Mouse (Mus musculus): ENCODE measurements at regions not wholly inside any gene's neighbourhood (a gene's known extent, or its start where the extent isn't known, plus 50 kb on each side); places are given as distances from the start of the nearest gene placed in this dataset.
"Not testable (repeated sequence)": the region's sequence is repeated elsewhere in the genome, so short reads cannot be mapped to it uniquely, and the experiment has no call there.

DNA sequence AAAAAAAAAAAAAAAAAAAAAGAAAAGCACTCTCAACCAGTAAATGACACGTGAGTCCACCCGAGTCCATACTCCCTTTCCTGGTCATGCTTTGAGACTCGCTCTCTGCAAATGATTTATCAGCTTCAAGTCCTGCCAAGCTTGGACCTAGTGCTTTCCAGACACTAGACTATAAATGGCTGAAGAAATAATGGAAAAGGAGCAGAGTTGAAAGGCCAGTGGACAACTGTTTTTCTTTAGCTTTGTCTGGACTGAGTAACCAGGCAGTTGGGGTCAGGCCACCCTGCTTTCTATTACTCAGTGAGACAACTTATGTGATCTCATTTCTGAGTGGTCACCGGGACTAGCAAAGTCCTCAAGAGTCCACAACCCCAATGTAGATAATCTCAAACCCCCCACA, 112.9 kb downstream of the Kcns3 start:
- no peaks in the 10 kb centered on the region for H3K36me3 ChIP-seq (ENCODE audit: insufficient read depth, low read length)
- H3K27me3 ChIP-seq (ENCODE audit: insufficient read depth, low read length) = no peaks in the 10 kb centered on the region
- H3K4me1 ChIP-seq (replicated peaks; ENCODE audit: low read depth, low read length) = peaks cover 31% of the 10 kb centered on the region
- H3K9me3 ChIP-seq (ENCODE audit: low read length) = no peaks in the 10 kb centered on the region
- H3K4me3 ChIP-seq (replicated peaks; ENCODE audit: low read length) = no peak overlapping the region
- TF ChIP-seq CTCF (conservative IDR thresholded peaks at IDR 0.05; ENCODE audit: low read length) (no peak), NANOG (IDR thresholded peaks at IDR 0.05; ENCODE audit: borderline replicate concordance, low read length) (no peak), POU5F1 (IDR thresholded peaks at IDR 0.05; ENCODE audit: borderline replicate concordance, low read length) (no peak)

DNA sequence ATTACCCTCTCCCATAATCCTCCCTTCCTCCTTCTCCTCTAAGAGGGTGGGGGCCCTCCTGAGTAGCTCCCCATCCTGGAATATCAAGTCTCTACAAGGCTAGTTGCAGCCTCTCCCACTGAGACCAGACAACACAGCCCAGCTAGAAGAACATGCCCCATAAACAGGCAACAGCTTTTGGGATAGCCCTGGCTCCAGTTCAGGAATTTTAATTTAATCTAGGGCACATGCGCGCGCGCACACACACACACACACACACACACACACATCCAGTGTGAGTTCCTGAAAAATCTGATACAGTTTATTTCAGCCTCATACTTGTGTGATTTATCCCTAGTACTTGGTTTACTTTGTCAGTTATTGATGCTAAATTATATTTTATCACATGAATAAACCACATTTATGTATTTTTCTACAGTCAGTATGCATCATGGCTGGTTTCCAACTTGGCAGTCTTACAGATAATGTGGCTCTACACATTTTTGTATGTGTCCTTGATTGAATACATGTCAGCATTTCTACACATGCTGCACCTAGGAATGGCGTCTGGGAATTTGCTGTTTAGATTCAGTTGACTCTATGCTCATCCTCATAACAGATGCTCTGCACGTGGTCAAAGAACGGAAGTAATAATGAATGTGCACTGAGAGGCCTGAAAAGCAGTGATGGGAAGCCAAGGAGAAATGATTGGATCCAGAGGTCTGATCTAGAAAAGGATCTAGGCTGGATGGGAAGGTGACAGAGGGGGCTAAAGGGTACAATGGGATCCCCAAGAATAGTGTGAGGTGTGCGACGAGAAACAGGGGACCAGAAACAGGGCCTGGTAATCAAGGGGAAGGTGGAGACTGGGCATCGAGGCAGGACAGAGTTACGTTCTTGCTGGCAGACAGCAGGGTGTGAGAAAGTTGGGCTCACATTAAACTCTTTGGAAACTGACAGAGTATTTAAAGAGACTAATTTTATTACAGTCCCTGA, 130.0 kb downstream of the Kcns3 start:
- Histone ChIP-seq H3K36me3 (ENCODE audit: insufficient read depth, low read length) (no peaks in the 10 kb centered on the region), H3K9me3 (ENCODE audit: low read length) (no peaks in the 10 kb centered on the region), H3K27me3 (ENCODE audit: insufficient read depth, low read length) (no peaks in the 10 kb centered on the region), H3K4me3 (replicated peaks; ENCODE audit: low read length) (no peak overlapping the region), H3K4me1 (replicated peaks; ENCODE audit: low read depth, low read length) (no peaks in the 10 kb centered on the region)
- no peak for TF ChIP-seq CTCF (conservative IDR thresholded peaks at IDR 0.05; ENCODE audit: low read length)
- no peak for TF ChIP-seq POU5F1 (IDR thresholded peaks at IDR 0.05; ENCODE audit: borderline replicate concordance, low read length)
- no peak for TF ChIP-seq NANOG (IDR thresholded peaks at IDR 0.05; ENCODE audit: borderline replicate concordance, low read length)

DNA sequence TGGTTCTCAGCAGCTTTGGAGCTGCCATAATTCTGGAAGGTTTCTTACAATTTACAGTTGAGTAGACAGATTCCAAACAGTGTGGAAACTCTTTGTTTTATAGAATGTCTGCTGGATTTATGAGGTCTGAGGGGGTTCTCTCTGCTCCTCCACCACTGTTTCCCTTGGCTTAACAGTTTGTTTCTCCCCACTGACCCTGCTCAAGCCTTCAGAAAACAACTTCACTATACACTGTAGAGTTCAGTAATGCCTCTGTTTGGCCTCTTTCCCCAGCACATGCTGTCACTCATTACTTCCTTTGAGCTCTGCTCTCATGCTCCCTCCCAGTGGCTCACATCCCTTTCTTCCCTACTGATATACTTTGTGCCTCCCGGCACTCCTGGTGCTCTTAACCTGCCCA, 139.7 kb downstream of the Kcns3 start:
- Histone ChIP-seq H3K27me3 (ENCODE audit: insufficient read depth, low read length) (no peaks in the 10 kb centered on the region), H3K4me1 (replicated peaks; ENCODE audit: low read depth, low read length) (no peaks in the 10 kb centered on the region), H3K9me3 (ENCODE audit: low read length) (peaks cover 8% of the 10 kb centered on the region; the same call in 1 of the 2 replicates), H3K36me3 (ENCODE audit: insufficient read depth, low read length) (no peaks in the 10 kb centered on the region), H3K4me3 (replicated peaks; ENCODE audit: low read length) (no peak overlapping the region)
- TF ChIP-seq POU5F1 (IDR thresholded peaks at IDR 0.05; ENCODE audit: borderline replicate concordance, low read length) = no peak
- TF ChIP-seq CTCF (conservative IDR thresholded peaks at IDR 0.05; ENCODE audit: low read length) = no peak
- no peak for TF ChIP-seq NANOG (IDR thresholded peaks at IDR 0.05; ENCODE audit: borderline replicate concordance, low read length)

DNA sequence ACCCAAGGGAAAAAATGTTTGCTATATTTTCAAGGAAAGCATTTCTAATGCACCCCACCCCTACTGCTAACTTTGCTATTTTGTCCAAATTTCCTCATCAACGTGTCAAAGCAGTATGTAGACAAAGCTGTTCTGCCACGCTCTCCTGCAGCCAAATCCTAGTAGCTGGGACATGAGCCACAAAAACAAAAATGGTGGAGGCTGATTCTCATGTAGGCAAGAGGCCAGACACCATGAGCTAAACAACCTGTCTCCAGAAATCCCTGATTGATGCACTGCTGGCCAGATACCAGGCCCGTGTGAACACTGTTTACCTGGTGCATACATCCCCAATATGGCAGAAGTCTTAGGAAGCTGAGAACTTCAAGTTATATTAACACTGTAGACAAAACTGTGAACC, 166.6 kb downstream of the Kcns3 start:
- Histone ChIP-seq H3K27me3 (ENCODE audit: insufficient read depth, low read length) (no peaks in the 10 kb centered on the region), H3K4me1 (replicated peaks; ENCODE audit: low read depth, low read length) (no peaks in the 10 kb centered on the region), H3K4me3 (replicated peaks; ENCODE audit: low read length) (no peak overlapping the region), H3K9me3 (ENCODE audit: low read length) (no peaks in the 10 kb centered on the region), H3K36me3 (ENCODE audit: insufficient read depth, low read length) (no peaks in the 10 kb centered on the region)
- TF ChIP-seq CTCF (conservative IDR thresholded peaks at IDR 0.05; ENCODE audit: low read length) (no peak), POU5F1 (IDR thresholded peaks at IDR 0.05; ENCODE audit: borderline replicate concordance, low read length) (no peak), NANOG (IDR thresholded peaks at IDR 0.05; ENCODE audit: borderline replicate concordance, low read length) (no peak)

DNA sequence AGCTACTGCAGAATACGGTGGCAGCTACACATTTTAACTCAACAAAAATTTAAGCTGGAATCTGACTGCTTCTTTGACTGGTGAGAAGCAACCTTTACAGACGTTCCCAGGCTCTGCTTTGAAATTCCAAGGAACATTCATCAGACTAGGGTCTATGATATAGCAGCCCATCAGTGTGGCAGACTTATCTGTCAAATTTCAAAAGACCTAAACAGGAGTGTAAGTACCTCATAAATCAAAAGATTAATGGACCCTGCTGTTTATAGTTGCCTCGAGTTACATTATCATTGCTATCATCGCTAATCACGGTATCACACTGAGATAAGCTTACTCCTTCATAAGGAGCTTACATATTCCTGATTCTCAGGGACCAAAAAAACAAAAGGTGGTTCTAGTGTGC, 201.7 kb downstream of the Kcns3 start:
- H3K36me3 ChIP-seq (ENCODE audit: insufficient read depth, low read length) = no peaks in the 10 kb centered on the region
- TF ChIP-seq NANOG (IDR thresholded peaks at IDR 0.05; ENCODE audit: borderline replicate concordance, low read length) (no peak), POU5F1 (IDR thresholded peaks at IDR 0.05; ENCODE audit: borderline replicate concordance, low read length) (no peak), CTCF (conservative IDR thresholded peaks at IDR 0.05; ENCODE audit: low read length) (no peak)
- no peaks in the 10 kb centered on the region for H3K9me3 ChIP-seq (ENCODE audit: low read length)
- no peaks in the 10 kb centered on the region for H3K27me3 ChIP-seq (ENCODE audit: insufficient read depth, low read length)
- no peak overlapping the region for H3K4me3 ChIP-seq (replicated peaks; ENCODE audit: low read length)
- H3K4me1 ChIP-seq (replicated peaks; ENCODE audit: low read depth, low read length) = no peaks in the 10 kb centered on the region

DNA sequence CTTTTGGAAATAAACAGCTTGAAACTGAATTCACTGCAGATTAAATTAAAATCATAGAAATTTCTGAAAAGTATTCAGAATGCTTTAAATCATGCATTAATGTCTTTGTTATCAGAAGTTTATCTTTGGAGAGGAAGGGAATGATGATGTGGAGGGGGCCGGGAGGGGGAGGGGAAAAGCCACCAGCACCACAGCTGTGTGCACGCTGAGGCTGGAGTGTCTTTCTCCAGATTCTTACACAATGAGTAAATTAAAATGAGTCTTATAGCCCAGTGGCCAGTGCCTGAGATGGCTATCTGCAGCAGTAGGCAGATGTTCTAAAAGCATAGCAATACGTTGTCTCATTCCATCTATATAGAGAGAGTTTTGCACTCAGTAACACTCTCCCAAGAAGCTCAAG, 209.8 kb downstream of the Kcns3 start:
- H3K36me3 ChIP-seq (ENCODE audit: insufficient read depth, low read length) = no peaks in the 10 kb centered on the region
- H3K4me3 ChIP-seq (replicated peaks; ENCODE audit: low read length) = no peak overlapping the region
- H3K4me1 ChIP-seq (replicated peaks; ENCODE audit: low read depth, low read length) = no peaks in the 10 kb centered on the region
- H3K9me3 ChIP-seq (ENCODE audit: low read length) = peaks cover 28% of the 10 kb centered on the region
- no peaks in the 10 kb centered on the region for H3K27me3 ChIP-seq (ENCODE audit: insufficient read depth, low read length)
- no peak for TF ChIP-seq NANOG (IDR thresholded peaks at IDR 0.05; ENCODE audit: borderline replicate concordance, low read length)
- TF ChIP-seq POU5F1 (IDR thresholded peaks at IDR 0.05; ENCODE audit: borderline replicate concordance, low read length) = no peak
- no peak for TF ChIP-seq CTCF (conservative IDR thresholded peaks at IDR 0.05; ENCODE audit: low read length)

DNA sequence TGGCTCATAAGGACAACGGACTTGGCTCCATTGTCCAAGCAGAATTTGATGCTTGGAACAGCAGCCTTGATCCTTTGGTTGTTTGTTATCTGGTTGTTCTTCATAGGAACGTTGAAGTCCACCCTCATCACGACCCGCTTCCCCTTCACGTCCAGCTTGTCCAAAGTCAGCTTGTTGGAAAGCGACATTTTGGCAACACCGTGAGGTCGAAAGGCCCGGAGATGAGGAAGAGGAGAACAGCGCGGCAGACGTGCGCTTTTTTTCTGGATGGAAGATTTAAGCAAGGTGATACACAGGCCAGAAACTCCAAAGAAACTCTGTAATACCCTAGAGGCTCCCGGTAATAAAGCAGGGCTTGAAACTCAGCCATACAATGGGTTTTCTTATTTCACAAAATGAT, 250.8 kb downstream of the Kcns3 start:
- not testable (repeated sequence) for H3K4me1 ChIP-seq (replicated peaks; ENCODE audit: low read depth, low read length); H3K27me3 ChIP-seq (ENCODE audit: insufficient read depth, low read length)

DNA sequence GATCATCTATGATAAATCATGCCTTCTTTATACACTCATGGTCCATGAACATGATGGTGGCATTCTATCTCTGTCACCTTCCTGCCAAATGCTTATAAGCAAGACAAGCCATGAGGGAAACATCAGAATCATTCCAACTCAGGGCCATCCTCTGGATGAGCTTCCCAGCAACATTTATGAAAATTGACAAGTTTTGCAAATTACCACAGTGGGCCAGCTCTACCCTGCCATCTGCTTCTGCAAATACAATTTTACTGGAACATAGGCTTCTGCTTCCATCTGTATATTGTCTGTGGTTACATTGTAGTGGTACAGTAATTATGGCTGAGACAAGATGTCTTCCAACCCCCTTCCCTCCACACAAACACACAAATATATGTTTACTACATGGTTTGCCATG, 272.1 kb downstream of the Kcns3 start:
- Histone ChIP-seq H3K4me1 (replicated peaks; ENCODE audit: low read depth, low read length) (no peaks in the 10 kb centered on the region), H3K9me3 (ENCODE audit: low read length) (no peaks in the 10 kb centered on the region), H3K27me3 (ENCODE audit: insufficient read depth, low read length) (no peaks in the 10 kb centered on the region), H3K4me3 (replicated peaks; ENCODE audit: low read length) (no peak overlapping the region), H3K36me3 (ENCODE audit: insufficient read depth, low read length) (no peaks in the 10 kb centered on the region)
- TF ChIP-seq POU5F1 (IDR thresholded peaks at IDR 0.05; ENCODE audit: borderline replicate concordance, low read length) = no peak
- no peak for TF ChIP-seq NANOG (IDR thresholded peaks at IDR 0.05; ENCODE audit: borderline replicate concordance, low read length)
- TF ChIP-seq CTCF (conservative IDR thresholded peaks at IDR 0.05; ENCODE audit: low read length) = no peak

More for the DNA sequence above, 250.8 kb downstream of the Kcns3 start:
- H3K36me3 ChIP-seq (ENCODE audit: insufficient read depth, low read length); H3K9me3 ChIP-seq (ENCODE audit: low read length); H3K4me3 ChIP-seq (replicated peaks; ENCODE audit: low read length): not testable (repeated sequence)

All from E14TG2a.4 (cell line).